Mouse (Mus musculus): ENCODE results near the gene Fam13a. TPM values are rescaled to one million over a fixed set of nuclear protein-coding genes. Genes with fewer than 3 reads are reported as not detected.

Fam13a gene
- polyA plus RNA-seq, 1 experiment, result 1.6 TPM

GRCm38 (mm10) chr6:58889917-58890316 lies 134.4 kb downstream of the Fam13a start:
- 49% methylated on average over 3 of the region's 3 CpGs for WGBS
- H3K4me3 ChIP-seq (replicated peaks; ENCODE audit: control insufficient read depth, low read depth, low read length), result no peak overlapping the region
- TF ChIP-seq CTCF (IDR thresholded peaks at IDR 0.05; ENCODE audit: control insufficient read depth, insufficient read depth, low read length) (no peak), POLR2A (IDR thresholded peaks at IDR 0.05; ENCODE audit: borderline replicate concordance, control insufficient read depth, low read depth, low read length) (no peak)
- H3K27ac ChIP-seq (ENCODE audit: control insufficient read depth, insufficient read depth, low read depth, low read length, poor library complexity), result no peak overlapping the region
- no peaks in the 10 kb centered on the region; the same call in 1 of the 2 replicates for H3K4me1 ChIP-seq (ENCODE audit: control insufficient read depth, insufficient read depth, low read length)

DNA sequence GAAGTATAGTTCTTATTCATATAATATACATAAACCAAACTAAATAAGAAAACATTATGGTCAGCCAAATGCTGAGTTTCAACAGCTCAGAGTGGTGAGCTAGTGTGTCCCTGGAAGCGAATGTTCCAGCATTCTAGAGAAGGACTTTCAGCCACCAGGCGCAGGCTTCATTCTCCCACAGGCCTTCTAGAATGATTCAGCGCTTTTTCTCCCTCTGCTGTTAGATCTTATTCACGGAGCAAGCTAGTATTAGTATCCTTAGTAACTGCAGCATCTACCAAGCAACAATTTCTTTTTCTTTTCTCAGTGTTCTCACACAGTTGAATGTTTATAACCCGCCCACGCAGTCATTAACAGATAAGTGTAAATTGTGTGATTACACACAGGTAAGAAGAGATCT lies 142.1 kb downstream of the Fam13a start:
- TF ChIP-seq POLR2A (IDR thresholded peaks at IDR 0.05; ENCODE audit: borderline replicate concordance, control insufficient read depth, low read depth, low read length), result no peak
- TF ChIP-seq CTCF (IDR thresholded peaks at IDR 0.05; ENCODE audit: control insufficient read depth, insufficient read depth, low read length), result no peak
- no peak overlapping the region for H3K27ac ChIP-seq (ENCODE audit: control insufficient read depth, insufficient read depth, low read depth, low read length, poor library complexity)
- WGBS, result 64% methylated on average over 6 of the region's 6 CpGs
- no peak overlapping the region for H3K4me3 ChIP-seq (replicated peaks; ENCODE audit: control insufficient read depth, low read depth, low read length)
- H3K4me1 ChIP-seq (ENCODE audit: control insufficient read depth, insufficient read depth, low read length), result no peaks in the 10 kb centered on the region; the same call in 1 of the 2 replicates

Other genes with a start within 250 kb of the Fam13a start
- 7.2 and 12.3 TPM in 2 replicates for gene Herc3, start 193.1 kb downstream of the Fam13a start, polyA plus RNA-seq (2011; ENCODE audit: insufficient read depth, insufficient read length, low replicate concordance, missing spikeins)
- 3.5 TPM in 1 of 2 replicates, not detected in the other for gene Nap1l5, start 117.5 kb downstream of the Fam13a start, polyA plus RNA-seq (2011; ENCODE audit: insufficient read depth, insufficient read length, low replicate concordance, missing spikeins)
- 3.5 and 5.0 TPM in 2 replicates for gene Tigd2, start 184.3 kb upstream of the Fam13a start, polyA plus RNA-seq (2011; ENCODE audit: insufficient read depth, insufficient read length, low replicate concordance, missing spikeins)

All from bone marrow, adult 2 months (tissue).